In the genomic region with DNA sequence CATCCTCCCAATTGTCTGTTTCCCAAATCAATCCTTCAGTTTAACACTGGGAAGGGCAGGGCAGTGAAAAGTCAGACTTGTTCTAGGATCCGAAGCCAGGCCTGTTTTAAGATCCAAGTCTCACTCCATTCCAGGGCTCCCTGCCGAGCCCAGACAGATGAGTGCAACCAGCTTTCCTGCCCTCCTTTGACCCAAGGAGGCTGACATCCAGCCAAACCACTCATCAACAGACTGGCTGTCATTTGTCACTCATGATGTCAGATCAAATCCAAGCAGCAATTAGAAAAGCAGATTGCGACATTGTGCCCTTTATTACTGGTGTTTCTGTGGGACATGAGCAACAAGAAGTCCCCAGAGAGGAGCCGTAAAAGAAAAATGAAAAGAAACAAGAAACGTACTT, we compare ENCODE assay signal across 11 mouse cellular contexts.
A peak's percentile ranks its signal among the peaks of the same experiment; 100 is the strongest.
DNase-seq lines count a peak whose midpoint lies in the region; ATAC-seq and TF ChIP-seq lines count a peak whose summit lies in the region.
"Had no signal": no experiment of that assay in that cellular context is flagged by ENCODE, and none has a peak within 500 bp of the region (broad histone marks: within the 10 kb centered on the region; RNA-seq: fewer than 3 reads in every experiment).

No protein-coding gene starts in this region.

- H3K36me3 ChIP-seq in kidney, postnatal 0 days (ENCODE audit: insufficient read depth, low read length): no peaks in the 10 kb centered on the region
- H3K36me3 ChIP-seq: heart, embryonic 15.5 days had no signal

- WGBS in kidney, postnatal 0 days: 57% methylated on average over 5 of the region's 5 CpGs

- DNase-seq in ovary, adult 18-20 months (ENCODE audit: low spot score): peak; percentile 8
- no peak for DNase-seq in ovary, postnatal 10 days (ENCODE audit: low spot score)
- DNase-seq in gastrocnemius, adult 2 months: peak; percentile 88
- no peak for DNase-seq in kidney, postnatal 0 days (ENCODE audit: low spot score)
- DNase-seq in ovary, postnatal 36 days (ENCODE audit: low spot score): peak; percentile 26
- no peak for DNase-seq in right cerebral cortex, adult 2 months (ENCODE audit: low spot score in 2 of 2)
- DNase-seq in cerebellum, adult 11 months: no peak
- DNase-seq: layer of hippocampus, postnatal 36 days had no signal

- intact Hi-C loops in gastrocnemius, adult 2 months (cut with DNase I): loop anchor here (5.0 kb wide), 1 partner anchor 68 kb away; no protein-coding TSS in a partner anchor

- H3K9ac ChIP-seq in kidney, postnatal 0 days (ENCODE audit: low read depth, low read length): no peak overlapping the region
- H3K9ac ChIP-seq: heart, embryonic 15.5 days had no signal

- TF ChIP-seq CTCF in gastrocnemius, adult 2 months (IDR thresholded peaks at IDR 0.05): no peak
- no peak for TF ChIP-seq CTCF in kidney, postnatal 0 days (IDR thresholded peaks at IDR 0.05; ENCODE audit: low read depth)

- H3K27ac ChIP-seq in gastrocnemius, adult 2 months: peak overlapping the region; percentile 80
- H3K27ac ChIP-seq in kidney, postnatal 0 days: no peak overlapping the region
- H3K27ac ChIP-seq: heart, embryonic 15.5 days had no signal

- H3K27me3 ChIP-seq in kidney, postnatal 0 days (ENCODE audit: insufficient read depth, low read length): no peaks in the 10 kb centered on the region
- H3K27me3 ChIP-seq: heart, embryonic 15.5 days; megakaryocyte, embryonic 14.5 days had no signal

- no peaks in the 10 kb centered on the region for H3K4me1 ChIP-seq in kidney, postnatal 0 days (replicated peaks; ENCODE audit: insufficient read depth, low read length)
- H3K4me1 ChIP-seq: megakaryocyte, embryonic 14.5 days had no signal

- no peaks in the 10 kb centered on the region for H3K9me3 ChIP-seq in kidney, postnatal 0 days (replicated peaks; ENCODE audit: low read length)
- H3K9me3 ChIP-seq: heart, embryonic 15.5 days had no signal

- ATAC-seq in kidney, postnatal 0 days (replicated peaks; ENCODE audit: low FRiP score, low read depth): no peak
- ATAC-seq in megakaryocyte, adult 5-6 weeks (ENCODE audit: poor library complexity, severe bottlenecking): no peak

- peak overlapping the region; percentile 27; the same call in 1 of the 2 replicates for H3K4me2 ChIP-seq in kidney, postnatal 0 days (ENCODE audit: low read length)
- H3K4me2 ChIP-seq: heart, embryonic 15.5 days had no signal

- H3K4me3 ChIP-seq in gastrocnemius, adult 2 months: peak overlapping the region; percentile 63
- H3K4me3 ChIP-seq in kidney, postnatal 0 days (replicated peaks; ENCODE audit: low read depth, low read length): no peak overlapping the region
- H3K4me3 ChIP-seq: heart, embryonic 15.5 days; megakaryocyte, embryonic 14.5 days had no signal

Comparison
In these comparisons a context has a peak if more than half of its experiments do, and no peak if none do; other contexts are left out.
1. DNase-seq: peak in ovary, adult 18-20 months (single experiment), gastrocnemius, adult 2 months (single experiment) and ovary, postnatal 36 days (single experiment); none in ovary, postnatal 10 days (single experiment), kidney, postnatal 0 days (single experiment), right cerebral cortex, adult 2 months (0 of 2) and cerebellum, adult 11 months (single experiment).